8 mouse cellular contexts compared by ENCODE assay signal in genomic region chr3:75556121-75556694, GRCm38 (mm10). TPM values are rescaled to one million over a fixed set of nuclear protein-coding genes. Genes with fewer than 3 reads are reported as not detected.
DNase-seq lines count a peak whose midpoint lies in the region; ATAC-seq and TF ChIP-seq lines count a peak whose summit lies in the region.

No protein-coding gene starts in this region.

- under 1% methylated on average over 36 of the region's 36 CpGs for WGBS in lung, embryonic 16.5 days
- WGBS in stomach, embryonic 15.5 days, result under 1% methylated on average over 36 of the region's 36 CpGs

- no peak for DNase-seq in gastrocnemius, adult 2 months
- DNase-seq in gastrocnemius, postnatal 14 days, result no peak
- peak; percentile 69 for DNase-seq in A20 (ENCODE audit: low read depth, low spot score)
- DNase-seq in heart, postnatal 4 days, result peak; percentile 14
- no peak for DNase-seq in testis, postnatal 14 days (ENCODE audit: low spot score)

- H3K4me2 ChIP-seq in lung, embryonic 16.5 days (ENCODE audit: low read depth, low read length), result peak overlapping the region; percentile 93
- peak overlapping the region; percentile 71 for H3K4me2 ChIP-seq in stomach, embryonic 15.5 days

- H3K4me1 ChIP-seq in brown adipose tissue, adult 24 weeks (ENCODE audit: control insufficient read depth, insufficient read depth, insufficient read length, low read length), result peaks cover 2% of the 10 kb centered on the region; the same call in 1 of the 2 replicates
- peaks cover 6% of the 10 kb centered on the region for H3K4me1 ChIP-seq in lung, embryonic 16.5 days (replicated peaks; ENCODE audit: control insufficient read depth, insufficient read depth, low read length)
- H3K4me1 ChIP-seq in stomach, embryonic 15.5 days, result 0 out of 2 replicates have a peak, but pooled peaks cover 7% of the 10 kb centered on the region

- intact Hi-C loops in gastrocnemius, adult 2 months (cut with DNase I), result loop anchor here (5.0 kb wide), 1 partner anchor 34 kb away; no protein-coding TSS in a partner anchor
- intact Hi-C loops in gastrocnemius, postnatal 14 days (cut with DNase I; ENCODE audit: low total_unique reads), result no loop called here

- H3K36me3 ChIP-seq in lung, embryonic 16.5 days (ENCODE audit: control insufficient read depth, insufficient read depth, low read length), result no peaks in the 10 kb centered on the region
- H3K36me3 ChIP-seq in stomach, embryonic 15.5 days, result no peaks in the 10 kb centered on the region

- peak overlapping the region; percentile 96 for H3K9ac ChIP-seq in lung, embryonic 16.5 days (ENCODE audit: low read length)
- peak overlapping the region; percentile 89 for H3K9ac ChIP-seq in stomach, embryonic 15.5 days

- H3K27me3 ChIP-seq in lung, embryonic 16.5 days (ENCODE audit: control insufficient read depth, insufficient read depth, low read depth, low read length), result no peaks in the 10 kb centered on the region
- H3K27me3 ChIP-seq in stomach, embryonic 15.5 days (replicated peaks), result no peaks in the 10 kb centered on the region

- no peaks in the 10 kb centered on the region for H3K9me3 ChIP-seq in lung, embryonic 16.5 days (ENCODE audit: control insufficient read depth, low read length)
- no peaks in the 10 kb centered on the region for H3K9me3 ChIP-seq in stomach, embryonic 15.5 days

- H3K27ac ChIP-seq in gastrocnemius, adult 2 months, result peak overlapping the region; percentile 97
- peak overlapping the region; percentile 87 for H3K27ac ChIP-seq in brown adipose tissue, adult 24 weeks (replicated peaks; ENCODE audit: low read depth, low read length)
- peak overlapping the region; percentile 86 for H3K27ac ChIP-seq in lung, embryonic 16.5 days (ENCODE audit: low read length)
- peak overlapping the region; percentile 82 for H3K27ac ChIP-seq in stomach, embryonic 15.5 days

- peak; percentile 35 for ATAC-seq in lung, embryonic 16.5 days (ENCODE audit: low read depth)
- ATAC-seq in stomach, embryonic 15.5 days (ENCODE audit: insufficient read depth, low FRiP score, low read depth), result peak; percentile 21

- TF ChIP-seq CTCF in gastrocnemius, adult 2 months (IDR thresholded peaks at IDR 0.05), result no peak

- H3K4me3 ChIP-seq in gastrocnemius, adult 2 months, result peak overlapping the region; percentile 91
- peak overlapping the region; percentile 83 for H3K4me3 ChIP-seq in brown adipose tissue, adult 24 weeks (ENCODE audit: insufficient read depth, low read depth, low read length)
- peak overlapping the region; percentile 97 for H3K4me3 ChIP-seq in lung, embryonic 16.5 days (ENCODE audit: low read length)
- H3K4me3 ChIP-seq in stomach, embryonic 15.5 days (replicated peaks), result peak overlapping the region; percentile 76

RNA-seq across cellular contexts. Expression of gene Pdcd10, which starts 0.4 kb away (rescaled TPM):
- total RNA-seq in gastrocnemius, adult 2 months (2021), result 10 to 100 TPM; 16.6 to 16.7 TPM
- total RNA-seq in gastrocnemius, postnatal 14 days (2021), result 10 to 100 TPM; 17.5 to 21.9 TPM
- 81.0 and 81.5 TPM in 2 replicates for polyA plus RNA-seq in brown adipose tissue, adult 24 weeks (2012; ENCODE audit: insufficient read depth, insufficient read length, missing spikeins)
- total RNA-seq in heart, postnatal 4 days (2021), result 10 to 100 TPM; 31.0 to 41.1 TPM
- 93.1 and 94.0 TPM in 2 replicates for polyA plus RNA-seq in lung, embryonic 16.5 days (2015; fragmentation: Nextera tagmentation; extraction: Ambion mirVana)
- 83.9 and 86.8 TPM in 2 replicates for polyA plus RNA-seq in stomach, embryonic 15.5 days (2015; fragmentation: Nextera tagmentation; extraction: Ambion mirVana)

RNA-seq across cellular contexts. Expression of gene Serpini1, which starts 1.1 kb away (rescaled TPM):
- under 1 TPM; 0.39 to 0.54 TPM for total RNA-seq in gastrocnemius, adult 2 months (2021)
- total RNA-seq in gastrocnemius, postnatal 14 days (2021), result under 1 TPM; 0.42 to 0.53 TPM
- 0.52 and 2.6 TPM in 2 replicates for polyA plus RNA-seq in brown adipose tissue, adult 24 weeks (2012; ENCODE audit: insufficient read depth, insufficient read length, missing spikeins)
- 1 to 10 TPM; 4.3 to 4.4 TPM for total RNA-seq in heart, postnatal 4 days (2021)
- polyA plus RNA-seq in lung, embryonic 16.5 days (2015; fragmentation: Nextera tagmentation; extraction: Ambion mirVana), result 1.4 and 2.7 TPM in 2 replicates
- polyA plus RNA-seq in stomach, embryonic 15.5 days (2015; fragmentation: Nextera tagmentation; extraction: Ambion mirVana), result 20.7 and 29.0 TPM in 2 replicates

Comparison
In these comparisons a context has a peak if more than half of its experiments do, and no peak if none do; other contexts are left out.
1. DNase-seq: peak in A20 (single experiment) and heart, postnatal 4 days (single experiment); none in gastrocnemius, adult 2 months (single experiment), gastrocnemius, postnatal 14 days (single experiment) and testis, postnatal 14 days (single experiment).
2. Peak in every context shown above with its lines, with median percentiles within 50 percentile points of each other: H3K27ac ChIP-seq and H3K4me3 ChIP-seq.